ENCODE assay signal across 14 mouse cellular contexts in genomic region chr11:96194401-96194710, GRCm38 (mm10). TPM values are rescaled to one million over a fixed set of nuclear protein-coding genes. Genes with fewer than 3 reads are reported as not detected.
DNase-seq lines count a peak whose midpoint lies in the region; ATAC-seq and TF ChIP-seq lines count a peak whose summit lies in the region.
"Had no signal": no experiment of that assay in that cellular context is flagged by ENCODE, and none has a peak within 500 bp of the region (broad histone marks: within the 10 kb centered on the region; RNA-seq: fewer than 3 reads in every experiment).

No protein-coding gene starts in this region.

- no peak for ATAC-seq in hindbrain, embryonic 12.5 days (ENCODE audit: low FRiP score)
- ATAC-seq in hindbrain, embryonic 14.5 days (ENCODE audit: low FRiP score) = no peak
- no peak for ATAC-seq in embryonic facial prominence, embryonic 14.5 days (ENCODE audit: low read depth)
- no peak for ATAC-seq in limb, embryonic 13.5 days (ENCODE audit: low FRiP score, low read depth)

- peak overlapping the region; percentile 7; the same call in 1 of the 2 replicates for H3K4me3 ChIP-seq in hindbrain, embryonic 12.5 days
- no peak overlapping the region for H3K4me3 ChIP-seq in hindbrain, embryonic 14.5 days (replicated peaks; ENCODE audit: low read length)
- H3K4me3 ChIP-seq in ES-Bruce4 (ENCODE audit: low read depth, low read length) = peak overlapping the region; percentile 32
- H3K4me3 ChIP-seq in embryonic facial prominence, embryonic 14.5 days (ENCODE audit: low read depth, low read length) = peak overlapping the region; percentile 21
- peak overlapping the region; percentile 19 for H3K4me3 ChIP-seq in limb, embryonic 13.5 days

- H3K36me3 ChIP-seq in hindbrain, embryonic 12.5 days = no peaks in the 10 kb centered on the region
- H3K36me3 ChIP-seq in hindbrain, embryonic 14.5 days (replicated peaks; ENCODE audit: control insufficient read depth, insufficient read depth) = no peaks in the 10 kb centered on the region
- H3K36me3 ChIP-seq in ES-Bruce4 (ENCODE audit: control insufficient read depth, insufficient read depth, low read length, poor library complexity, severe bottlenecking) = no peaks in the 10 kb centered on the region
- H3K36me3 ChIP-seq in embryonic facial prominence, embryonic 14.5 days (ENCODE audit: control insufficient read depth, insufficient read depth, low read length) = no peaks in the 10 kb centered on the region
- no peaks in the 10 kb centered on the region for H3K36me3 ChIP-seq in limb, embryonic 13.5 days

- no peak for TF ChIP-seq POLR2A in ES-Bruce4 (IDR thresholded peaks at IDR 0.05; ENCODE audit: insufficient read depth, low read length)

- no peak for DNase-seq in hindbrain, embryonic 14.5 days (ENCODE audit: low spot score)
- no peak for DNase-seq in embryonic facial prominence, embryonic 14.5 days (ENCODE audit: low spot score)
- no peak for DNase-seq in frontal cortex, postnatal 25 days (ENCODE audit: low spot score in 2 of 2)
- DNase-seq in T-cell, adult 2 months (ENCODE audit: low spot score) = no peak
- no peak for DNase-seq in adrenal gland, postnatal 36 days
- DNase-seq: cerebellum, postnatal 25 days; kidney, postnatal 36 days had no signal

- no peak overlapping the region for H3K27ac ChIP-seq in hindbrain, embryonic 12.5 days
- no peak overlapping the region for H3K27ac ChIP-seq in hindbrain, embryonic 14.5 days
- H3K27ac ChIP-seq in ES-Bruce4 (ENCODE audit: insufficient read depth, low read length) = no peak overlapping the region
- H3K27ac ChIP-seq in embryonic facial prominence, embryonic 14.5 days (replicated peaks; ENCODE audit: low read depth, low read length) = no peak overlapping the region
- H3K27ac ChIP-seq in limb, embryonic 13.5 days = no peak overlapping the region
- H3K27ac ChIP-seq: liver, embryonic 14.5 days had no signal

- H3K9ac ChIP-seq in hindbrain, embryonic 12.5 days = no peak overlapping the region
- H3K9ac ChIP-seq in hindbrain, embryonic 14.5 days = no peak overlapping the region
- peak overlapping the region; percentile 41; the same call in 1 of the 2 replicates for H3K9ac ChIP-seq in ES-Bruce4 (ENCODE audit: low read depth, poor library complexity, severe bottlenecking)
- no peak overlapping the region for H3K9ac ChIP-seq in embryonic facial prominence, embryonic 14.5 days (ENCODE audit: low read depth, low read length)
- no peak overlapping the region for H3K9ac ChIP-seq in limb, embryonic 13.5 days
- H3K9ac ChIP-seq: liver, embryonic 14.5 days had no signal

- H3K9me3 ChIP-seq in hindbrain, embryonic 12.5 days (replicated peaks) = no peaks in the 10 kb centered on the region
- no peaks in the 10 kb centered on the region for H3K9me3 ChIP-seq in hindbrain, embryonic 14.5 days (ENCODE audit: control insufficient read depth, low read length)
- H3K9me3 ChIP-seq in ES-Bruce4 (replicated peaks; ENCODE audit: control insufficient read depth, insufficient read depth, low read length, poor library complexity, severe bottlenecking) = no peaks in the 10 kb centered on the region
- no peaks in the 10 kb centered on the region for H3K9me3 ChIP-seq in embryonic facial prominence, embryonic 14.5 days (ENCODE audit: control insufficient read depth, low read length)
- H3K9me3 ChIP-seq in limb, embryonic 13.5 days = no peaks in the 10 kb centered on the region

- peaks cover 98% of the 10 kb centered on the region for H3K27me3 ChIP-seq in hindbrain, embryonic 12.5 days
- peaks cover 100% of the 10 kb centered on the region for H3K27me3 ChIP-seq in hindbrain, embryonic 14.5 days (ENCODE audit: control insufficient read depth, insufficient read depth, low read length)
- H3K27me3 ChIP-seq in ES-Bruce4 (ENCODE audit: control insufficient read depth, insufficient read depth, low read length, poor library complexity, severe bottlenecking) = peaks cover 26% of the 10 kb centered on the region
- H3K27me3 ChIP-seq in embryonic facial prominence, embryonic 14.5 days (replicated peaks; ENCODE audit: control insufficient read depth, insufficient read depth, low read length) = peaks cover 100% of the 10 kb centered on the region
- peaks cover 99% of the 10 kb centered on the region for H3K27me3 ChIP-seq in limb, embryonic 13.5 days

- H3K4me2 ChIP-seq in hindbrain, embryonic 12.5 days (replicated peaks) = 0 out of 2 replicates have a peak overlapping the region, but pooled peaks have one; percentile 9
- H3K4me2 ChIP-seq in hindbrain, embryonic 14.5 days (replicated peaks) = no peak overlapping the region
- peak overlapping the region; percentile 38 for H3K4me2 ChIP-seq in embryonic facial prominence, embryonic 14.5 days (ENCODE audit: low read depth, low read length)
- H3K4me2 ChIP-seq in limb, embryonic 13.5 days (replicated peaks) = peak overlapping the region; percentile 51

- WGBS in hindbrain, embryonic 12.5 days = under 1% methylated on average over 10 of the region's 10 CpGs
- 0% methylated on average over 10 of the region's 10 CpGs for WGBS in hindbrain, embryonic 14.5 days
- 0% methylated on average over 7 of the region's 10 CpGs for WGBS in embryonic facial prominence, embryonic 14.5 days
- 3% methylated on average over 10 of the region's 10 CpGs for WGBS in limb, embryonic 13.5 days

- TF ChIP-seq CTCF in ES-Bruce4 (IDR thresholded peaks at IDR 0.05; ENCODE audit: low read depth, low read length) = no peak

- H3K4me1 ChIP-seq in hindbrain, embryonic 12.5 days = no peaks in the 10 kb centered on the region
- no peaks in the 10 kb centered on the region for H3K4me1 ChIP-seq in hindbrain, embryonic 14.5 days (replicated peaks; ENCODE audit: control insufficient read depth, insufficient read depth, low read length)
- no peaks in the 10 kb centered on the region for H3K4me1 ChIP-seq in ES-Bruce4 (ENCODE audit: control insufficient read depth, insufficient read depth, low read length)
- H3K4me1 ChIP-seq in embryonic facial prominence, embryonic 14.5 days (ENCODE audit: control insufficient read depth, insufficient read depth, low read length) = no peaks in the 10 kb centered on the region
- peaks cover 9% of the 10 kb centered on the region for H3K4me1 ChIP-seq in limb, embryonic 13.5 days

- no peak for TF ChIP-seq EP300 in ES-Bruce4 (IDR thresholded peaks at IDR 0.05; ENCODE audit: insufficient read depth, low read depth, low read length)

RNA-seq across cellular contexts. Expression of gene Hoxb13, which starts 0.2 kb away (rescaled TPM):
- not detected in 2 replicates for polyA plus RNA-seq in hindbrain, embryonic 12.5 days (2016; fragmentation: Nextera tagmentation; extraction: Ambion mirVana)
- polyA plus RNA-seq in hindbrain, embryonic 14.5 days (2014; fragmentation: Nextera tagmentation; extraction: Ambion mirVana) = not detected in 2 replicates
- polyA plus RNA-seq in ES-Bruce4 (2011; ENCODE audit: insufficient read depth, insufficient read length, low read depth, missing spikeins) = not detected in 2 replicates
- not detected in 2 replicates for polyA plus RNA-seq in embryonic facial prominence, embryonic 14.5 days (2014; fragmentation: Nextera tagmentation; extraction: Ambion mirVana)
- not detected in 2 replicates for polyA plus RNA-seq in limb, embryonic 13.5 days (2015; fragmentation: Nextera tagmentation; extraction: Ambion mirVana)
- total RNA-seq in adrenal gland, postnatal 36 days (2021) = not detected
- total RNA-seq: adrenal gland, postnatal 25 days; neutrophil, adult 5-6 weeks had no signal
- polyA plus RNA-seq: liver, embryonic 14.5 days; spleen, adult 2 months had no signal
